In the genomic region with DNA sequence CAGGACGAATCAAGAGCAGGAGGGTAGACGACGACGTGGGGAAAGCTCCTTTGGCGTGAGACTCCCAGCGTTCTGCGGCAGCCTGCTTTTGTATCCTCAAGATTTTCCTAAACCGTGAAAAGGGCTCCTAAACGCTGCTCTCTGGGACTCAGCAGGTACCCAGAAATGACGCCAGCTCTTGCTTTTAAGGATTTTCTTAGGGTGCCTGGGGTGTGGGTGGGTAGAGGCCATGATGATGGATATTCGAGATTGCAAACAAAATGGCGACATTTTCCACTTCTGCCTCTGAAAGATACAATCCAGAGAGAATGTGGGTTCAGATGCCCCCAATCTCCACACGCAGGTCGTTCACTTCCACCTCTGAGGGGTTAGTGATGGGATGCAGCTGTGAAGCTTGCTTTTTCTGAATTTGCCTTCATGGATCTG, we compare ENCODE assay signal across 9 mouse cellular contexts. TPM values are rescaled to one million over a fixed set of nuclear protein-coding genes. Genes with fewer than 3 reads are reported as not detected.
A peak's percentile ranks its signal among the peaks of the same experiment; 100 is the strongest.
DNase-seq lines count a peak whose midpoint lies in the region; ATAC-seq and TF ChIP-seq lines count a peak whose summit lies in the region.
"Had no signal": no experiment of that assay in that cellular context is flagged by ENCODE, and none has a peak within 500 bp of the region (broad histone marks: within the 10 kb centered on the region; RNA-seq: fewer than 3 reads in every experiment).

No protein-coding gene starts in this region.

- no peaks in the 10 kb centered on the region for H3K36me3 ChIP-seq in forebrain, embryonic 10.5 days (replicated peaks)
- H3K36me3 ChIP-seq in forebrain, embryonic 16.5 days (ENCODE audit: control insufficient read depth, insufficient read depth): no peaks in the 10 kb centered on the region
- peaks cover 3% of the 10 kb centered on the region; the same call in 1 of the 2 replicates for H3K36me3 ChIP-seq in hindbrain, embryonic 13.5 days
- H3K36me3 ChIP-seq in neural tube, embryonic 13.5 days: peaks cover 23% of the 10 kb centered on the region

- WGBS in forebrain, embryonic 10.5 days: under 1% methylated on average over 14 of the region's 14 CpGs
- 1% methylated on average over 14 of the region's 14 CpGs for WGBS in forebrain, embryonic 16.5 days
- WGBS in lung, adult 2 months: 44% methylated on average over 14 of the region's 14 CpGs
- 2% methylated on average over 14 of the region's 14 CpGs for WGBS in hindbrain, embryonic 13.5 days
- 6% methylated on average over 14 of the region's 14 CpGs for WGBS in neural tube, embryonic 13.5 days

- TF ChIP-seq CTCF in lung, adult 2 months (IDR thresholded peaks at IDR 0.05; ENCODE audit: insufficient read depth, low read length): no peak

- H3K9ac ChIP-seq in forebrain, embryonic 16.5 days (replicated peaks; ENCODE audit: low read depth, low read length): no peak overlapping the region
- peak overlapping the region; percentile 100 for H3K9ac ChIP-seq in hindbrain, embryonic 13.5 days
- H3K9ac ChIP-seq in neural tube, embryonic 13.5 days: peak overlapping the region; percentile 92

- H3K4me2 ChIP-seq in forebrain, embryonic 16.5 days (ENCODE audit: low read length): no peak overlapping the region
- H3K4me2 ChIP-seq in hindbrain, embryonic 13.5 days: peak overlapping the region; percentile 88
- peak overlapping the region; percentile 75 for H3K4me2 ChIP-seq in neural tube, embryonic 13.5 days

- ATAC-seq in forebrain, embryonic 16.5 days: no peak
- no peak for ATAC-seq in hindbrain, embryonic 13.5 days (ENCODE audit: low FRiP score)
- ATAC-seq in neural tube, embryonic 13.5 days (ENCODE audit: low read depth): no peak

- H3K27ac ChIP-seq in forebrain, embryonic 10.5 days: no peak overlapping the region
- no peak overlapping the region for H3K27ac ChIP-seq in forebrain, embryonic 16.5 days (ENCODE audit: low read length)
- peak overlapping the region; percentile 100 for H3K27ac ChIP-seq in hindbrain, embryonic 13.5 days
- peak overlapping the region; percentile 99 for H3K27ac ChIP-seq in neural tube, embryonic 13.5 days (replicated peaks)

- peaks cover 28% of the 10 kb centered on the region for H3K4me1 ChIP-seq in forebrain, embryonic 10.5 days
- H3K4me1 ChIP-seq in forebrain, embryonic 16.5 days (replicated peaks; ENCODE audit: control insufficient read depth, insufficient read depth, low read length): 0 out of 2 replicates have a peak, but pooled peaks cover 3% of the 10 kb centered on the region
- peaks cover 10% of the 10 kb centered on the region for H3K4me1 ChIP-seq in lung, adult 2 months (ENCODE audit: control insufficient read depth, insufficient read depth, low read length)
- H3K4me1 ChIP-seq in hindbrain, embryonic 13.5 days (replicated peaks): peaks cover 43% of the 10 kb centered on the region
- peaks cover 99% of the 10 kb centered on the region for H3K4me1 ChIP-seq in neural tube, embryonic 13.5 days (replicated peaks)

- peak; percentile 42 for DNase-seq in forebrain, embryonic 10.5 days (ENCODE audit: extremely low spot score, low spot score)
- DNase-seq in lung, adult 2 months: peak; percentile 12
- DNase-seq in lung, postnatal 36 days: no peak
- no peak for DNase-seq in frontal cortex, postnatal 14 days (ENCODE audit: low spot score in 2 of 2)
- DNase-seq in retina, postnatal 1 day: no peak

- no peak for TF ChIP-seq POLR2A in lung, adult 2 months (IDR thresholded peaks at IDR 0.05; ENCODE audit: borderline replicate concordance, extremely low read depth, low read depth, low read length)

- H3K4me3 ChIP-seq in forebrain, embryonic 10.5 days: no peak overlapping the region
- no peak overlapping the region for H3K4me3 ChIP-seq in forebrain, embryonic 16.5 days (replicated peaks; ENCODE audit: low read length)
- H3K4me3 ChIP-seq in lung, adult 2 months (replicated peaks; ENCODE audit: extremely low read depth, low read depth, low read length): peak overlapping the region; percentile 7
- H3K4me3 ChIP-seq in hindbrain, embryonic 13.5 days: peak overlapping the region; percentile 70
- peak overlapping the region; percentile 89 for H3K4me3 ChIP-seq in neural tube, embryonic 13.5 days

- H3K9me3 ChIP-seq in forebrain, embryonic 10.5 days: no peaks in the 10 kb centered on the region
- no peaks in the 10 kb centered on the region for H3K9me3 ChIP-seq in forebrain, embryonic 16.5 days (ENCODE audit: control insufficient read depth, low read length)
- H3K9me3 ChIP-seq in hindbrain, embryonic 13.5 days: no peaks in the 10 kb centered on the region
- H3K9me3 ChIP-seq in neural tube, embryonic 13.5 days: no peaks in the 10 kb centered on the region

- peaks cover 100% of the 10 kb centered on the region for H3K27me3 ChIP-seq in forebrain, embryonic 10.5 days (ENCODE audit: poor library complexity, severe bottlenecking)
- peaks cover 89% of the 10 kb centered on the region for H3K27me3 ChIP-seq in forebrain, embryonic 16.5 days (replicated peaks; ENCODE audit: control insufficient read depth, insufficient read depth, low read length)
- peaks cover 36% of the 10 kb centered on the region for H3K27me3 ChIP-seq in hindbrain, embryonic 13.5 days
- no peaks in the 10 kb centered on the region for H3K27me3 ChIP-seq in neural tube, embryonic 13.5 days

RNA-seq across cellular contexts. Expression of a gene that starts 3.1 kb away (rescaled TPM):
- polyA plus RNA-seq in forebrain, embryonic 10.5 days (2016; fragmentation: Nextera tagmentation; extraction: Ambion mirVana): not detected in 2 replicates
- not detected in 2 replicates for polyA plus RNA-seq in forebrain, embryonic 16.5 days (2015; fragmentation: Nextera tagmentation; extraction: Ambion mirVana)
- polyA plus RNA-seq in lung, adult 2 months (2012; rRNA removed): 4.2 and 4.7 TPM in 2 replicates
- 39.1 and 40.2 TPM in 2 replicates for polyA plus RNA-seq in hindbrain, embryonic 13.5 days (2015; fragmentation: Nextera tagmentation; extraction: Ambion mirVana)
- polyA plus RNA-seq in neural tube, embryonic 13.5 days (2015; fragmentation: Nextera tagmentation; extraction: Ambion mirVana): 11.9 and 13.7 TPM in 2 replicates

RNA-seq across cellular contexts. Expression of a gene that starts 9.5 kb away (rescaled TPM):
- polyA plus RNA-seq in forebrain, embryonic 10.5 days (2016; fragmentation: Nextera tagmentation; extraction: Ambion mirVana): not detected in 2 replicates
- polyA plus RNA-seq in forebrain, embryonic 16.5 days (2015; fragmentation: Nextera tagmentation; extraction: Ambion mirVana): not detected in 2 replicates
- 0.26 and 0.31 TPM in 2 replicates for polyA plus RNA-seq in lung, adult 2 months (2012; rRNA removed)
- 7.6 and 8.3 TPM in 2 replicates for polyA plus RNA-seq in hindbrain, embryonic 13.5 days (2015; fragmentation: Nextera tagmentation; extraction: Ambion mirVana)
- polyA plus RNA-seq in neural tube, embryonic 13.5 days (2015; fragmentation: Nextera tagmentation; extraction: Ambion mirVana): 3.5 and 4.1 TPM in 2 replicates
- polyA plus RNA-seq: testis, adult 2 months had no signal

RNA-seq across cellular contexts. Expression of a gene that starts 9.6 kb away (rescaled TPM):
- not detected in 2 replicates for polyA plus RNA-seq in forebrain, embryonic 10.5 days (2016; fragmentation: Nextera tagmentation; extraction: Ambion mirVana)
- not detected in 2 replicates for polyA plus RNA-seq in forebrain, embryonic 16.5 days (2015; fragmentation: Nextera tagmentation; extraction: Ambion mirVana)
- polyA plus RNA-seq in lung, adult 2 months (2012; rRNA removed): 1.4 and 1.9 TPM in 2 replicates
- polyA plus RNA-seq in hindbrain, embryonic 13.5 days (2015; fragmentation: Nextera tagmentation; extraction: Ambion mirVana): 1.5 and 2.0 TPM in 2 replicates
- polyA plus RNA-seq in neural tube, embryonic 13.5 days (2015; fragmentation: Nextera tagmentation; extraction: Ambion mirVana): 2.0 and 3.0 TPM in 2 replicates

RNA-seq across cellular contexts. Expression of a gene that starts 23.8 kb away (rescaled TPM):
- polyA plus RNA-seq in forebrain, embryonic 10.5 days (2016; fragmentation: Nextera tagmentation; extraction: Ambion mirVana): not detected in 2 replicates
- polyA plus RNA-seq in forebrain, embryonic 16.5 days (2015; fragmentation: Nextera tagmentation; extraction: Ambion mirVana): not detected in 2 replicates
- 5.7 and 8.4 TPM in 2 replicates for polyA plus RNA-seq in lung, adult 2 months (2012; rRNA removed)
- 14.5 and 14.8 TPM in 2 replicates for polyA plus RNA-seq in hindbrain, embryonic 13.5 days (2015; fragmentation: Nextera tagmentation; extraction: Ambion mirVana)
- polyA plus RNA-seq in neural tube, embryonic 13.5 days (2015; fragmentation: Nextera tagmentation; extraction: Ambion mirVana): 5.7 and 5.8 TPM in 2 replicates

RNA-seq across cellular contexts. Expression of a gene that starts 36.6 kb away (rescaled TPM):
- polyA plus RNA-seq in forebrain, embryonic 10.5 days (2016; fragmentation: Nextera tagmentation; extraction: Ambion mirVana): not detected in 2 replicates
- polyA plus RNA-seq in forebrain, embryonic 16.5 days (2015; fragmentation: Nextera tagmentation; extraction: Ambion mirVana): not detected in 2 replicates
- polyA plus RNA-seq in lung, adult 2 months (2012; rRNA removed): 29.1 and 46.9 TPM in 2 replicates
- 116 and 150 TPM in 2 replicates for polyA plus RNA-seq in hindbrain, embryonic 13.5 days (2015; fragmentation: Nextera tagmentation; extraction: Ambion mirVana)
- polyA plus RNA-seq in neural tube, embryonic 13.5 days (2015; fragmentation: Nextera tagmentation; extraction: Ambion mirVana): 44.7 and 66.8 TPM in 2 replicates

Comparison
In these comparisons a context has a peak if more than half of its experiments do, and no peak if none do; other contexts are left out.
1. DNase-seq: peak in forebrain, embryonic 10.5 days (single experiment) and lung, adult 2 months (single experiment); none in lung, postnatal 36 days (single experiment), frontal cortex, postnatal 14 days (0 of 2) and retina, postnatal 1 day (single experiment).
2. H3K27ac ChIP-seq: peak in hindbrain, embryonic 13.5 days (single experiment) and neural tube, embryonic 13.5 days (single experiment); none in forebrain, embryonic 10.5 days (single experiment) and forebrain, embryonic 16.5 days (single experiment).
3. H3K4me3 ChIP-seq: peak in lung, adult 2 months (single experiment), hindbrain, embryonic 13.5 days (single experiment) and neural tube, embryonic 13.5 days (single experiment); none in forebrain, embryonic 10.5 days (single experiment) and forebrain, embryonic 16.5 days (single experiment).